Mouse (Mus musculus) CH12.LX (cell line): ENCODE results near the gene Psmb7. TPM values are rescaled to one million over a fixed set of nuclear protein-coding genes. Genes with fewer than 3 reads are reported as not detected.

Source experiments
- DNase-seq: peaks from one replicate; pipeline ENCODE4 v3.0.0-alpha.2; 2013; ENCODE audit errors: extremely low read depth
- H3K27ac ChIP-seq: 2 replicates; pipeline ENCODE4 v1.5.1; 2012; ENCODE audit warnings: low read depth, mild to moderate bottlenecking, control low read depth, moderate library complexity; ENCODE audit not compliant: insufficient read depth
- H3K27me3 ChIP-seq: replicated peaks from 2 replicates; pipeline ENCODE3; 2012; ENCODE audit warnings: inconsistent platforms
- H3K36me3 ChIP-seq, 2 experiments: replicated peaks in 1 of 2; 2 replicates each; pipeline versions ENCODE3 to v1.6.1; 2012; ENCODE audit warnings: inconsistent platforms in 1 of 2, low read length in 1 of 2, mild to moderate bottlenecking in 1 of 2, mixed read lengths in 1 of 2, moderate library complexity in 1 of 2; ENCODE audit not compliant: control insufficient read depth in 1 of 2, insufficient read depth in 1 of 2
- H3K4me1 ChIP-seq, 2 experiments: 2 replicates each; pipeline ENCODE4 v1.6.1; 2012; ENCODE audit warnings: inconsistent platforms in 1 of 2, moderate library complexity in 1 of 2; ENCODE audit not compliant: insufficient read depth in 2 of 2, control insufficient read depth in 1 of 2
- H3K4me2 ChIP-seq: 2 replicates; pipeline ENCODE4 v1.6.1; 2012; ENCODE audit warnings: low read depth, mild to moderate bottlenecking, control low read depth; ENCODE audit not compliant: poor library complexity, insufficient read depth, severe bottlenecking
- H3K4me3 ChIP-seq, 3 experiments: fragments of 150-350 bp in 1 of 3; sonication (generic) in 1 of 3; replicated peaks in 1 of 3; 2 replicates each; pipeline versions ENCODE3 to v1.5.1; 2011 to 2012; ENCODE audit warnings: low read depth in 2 of 3, low read length in 2 of 3, mild to moderate bottlenecking in 2 of 3, moderate library complexity in 2 of 3, control low read depth in 1 of 3, improper control_type of control experiment in 1 of 3, inconsistent platforms in 1 of 3, mixed read lengths in 1 of 3; ENCODE audit not compliant: poor library complexity in 1 of 3
- H3K79me2 ChIP-seq: replicated peaks from 2 replicates; pipeline ENCODE4 v1.6.1; 2012; ENCODE audit warnings: mild to moderate bottlenecking, moderate library complexity; ENCODE audit not compliant: control insufficient read depth, poor library complexity, insufficient read depth, severe bottlenecking; ENCODE audit errors: extremely low read depth
- H3K9ac ChIP-seq: 2 replicates; pipeline ENCODE4 v1.6.1; 2012; ENCODE audit warnings: low read depth, mild to moderate bottlenecking, control low read depth, moderate library complexity; ENCODE audit not compliant: insufficient read depth
- H3K9me3 ChIP-seq: replicated peaks from 2 replicates; pipeline ENCODE3; 2012; ENCODE audit warnings: low read length, inconsistent platforms, mixed read lengths
- CHD1 ChIP-seq: IDR thresholded peaks from 2 replicates; pipeline ENCODE4 v1.6.1; 2012; ENCODE audit warnings: low read depth, low read length, improper control_type of control experiment, inconsistent platforms
- CHD2 ChIP-seq: IDR thresholded peaks from 2 replicates; pipeline ENCODE4 v1.6.1; 2011; ENCODE audit warnings: low read length, improper control_type of control experiment
- CTCF ChIP-seq, 2 experiments: IDR thresholded peaks in 1 of 2; conservative IDR thresholded peaks in 1 of 2; 2 replicates each; pipeline ENCODE4 v1.5.1; 2011 to 2012; ENCODE audit warnings: low read depth in 2 of 2, low read length in 2 of 2, improper control_type of control experiment in 1 of 2, inconsistent platforms in 1 of 2, mild to moderate bottlenecking in 1 of 2, moderate library complexity in 1 of 2
- GABPA ChIP-seq: IDR thresholded peaks from 2 replicates; pipeline ENCODE4 v1.6.1; 2012; ENCODE audit warnings: low read depth, low read length, improper control_type of control experiment, inconsistent platforms; ENCODE audit not compliant: insufficient replicate concordance
- HCFC1 ChIP-seq: IDR thresholded peaks from 2 replicates; pipeline ENCODE4 v1.6.1; 2012; ENCODE audit warnings: low read depth, mild to moderate bottlenecking, inconsistent platforms, low read length, improper control_type of control experiment
- MAFK ChIP-seq: IDR thresholded peaks from 2 replicates; pipeline ENCODE4 v1.6.1; 2011; ENCODE audit warnings: low read length, improper control_type of control experiment; ENCODE audit not compliant: insufficient replicate concordance
- MAX ChIP-seq: IDR thresholded peaks from 2 replicates; pipeline ENCODE4 v1.6.1; 2011; ENCODE audit warnings: low read length, improper control_type of control experiment
- MAZ ChIP-seq: IDR thresholded peaks from 2 replicates; pipeline ENCODE4 v1.6.1; 2012; ENCODE audit warnings: low read depth, mild to moderate bottlenecking, inconsistent platforms, low read length, improper control_type of control experiment, moderate library complexity
- MEF2A ChIP-seq: IDR thresholded peaks from 2 replicates; pipeline ENCODE4 v1.6.1; 2014; ENCODE audit warnings: low read depth, mild to moderate bottlenecking, inconsistent platforms, low read length, improper control_type of control experiment, borderline replicate concordance
- MYC ChIP-seq: IDR thresholded peaks from 2 replicates; pipeline ENCODE4 v1.6.1; 2011; ENCODE audit warnings: low read depth, mild to moderate bottlenecking, improper control_type of control experiment, low read length
- NELFE ChIP-seq: IDR thresholded peaks from 2 replicates; pipeline ENCODE4 v1.6.1; 2011; ENCODE audit warnings: low read depth, low read length, improper control_type of control experiment
- NRF1 ChIP-seq: IDR thresholded peaks from 2 replicates; pipeline ENCODE4 v1.6.1; 2014; ENCODE audit warnings: low read depth, mild to moderate bottlenecking, inconsistent platforms, low read length, improper control_type of control experiment, moderate library complexity
- RAD21 ChIP-seq: IDR thresholded peaks from 2 replicates; pipeline ENCODE4 v1.6.1; 2011; ENCODE audit warnings: low read depth, mild to moderate bottlenecking, low read length, improper control_type of control experiment, moderate library complexity
- SMC3 ChIP-seq: IDR thresholded peaks from 2 replicates; pipeline ENCODE4 v1.6.1; 2011; ENCODE audit warnings: low read depth, low read length, improper control_type of control experiment
- TBP ChIP-seq: conservative IDR thresholded peaks from 2 replicates; pipeline ENCODE4 v1.6.1; 2011; ENCODE audit warnings: low read depth, low read length, improper control_type of control experiment
- USF2 ChIP-seq: conservative IDR thresholded peaks from 2 replicates; pipeline ENCODE4 v1.6.1; 2011; ENCODE audit warnings: low read depth, low read length, improper control_type of control experiment
- ZC3H11A ChIP-seq: IDR thresholded peaks from 2 replicates; pipeline ENCODE4 v1.6.1; 2012; ENCODE audit warnings: low read depth, mild to moderate bottlenecking, inconsistent platforms, low read length, improper control_type of control experiment
- ZMIZ1 ChIP-seq: IDR thresholded peaks from 2 replicates; pipeline ENCODE4 v1.6.1; 2012; ENCODE audit warnings: low read depth, mild to moderate bottlenecking, inconsistent platforms, low read length, improper control_type of control experiment
- dilution Hi-C: fragments of 300-500 bp; cut with MboI; formaldehyde crosslinking; loops from 2 replicates; pipeline ENCODE4 v1.14.3; 2020; ENCODE audit warnings: low sequenced_read_pairs; ENCODE audit not compliant: extremely low pct_unique_long_range_greater_than_20kb, extremely low pct_ligation_motif_present
- in situ Hi-C: fragments of 300-500 bp; cut with MboI; formaldehyde crosslinking; loops from 3 replicates; pipeline ENCODE4 v1.14.3; 2019; ENCODE audit warnings: low sequenced_read_pairs, low pct_ligation_motif_present, low pct_unique_long_range_greater_than_20kb, mixed read lengths
- polyA plus RNA-seq: library from polyadenylated mRNA; unstranded; fragments of >175 nt; gene quantifications from 2 replicates; pipeline ENCODE4 v1.2.1, GENCODE M21; 2012; ENCODE audit warnings: low read depth; ENCODE audit not compliant: insufficient read length
- total RNA-seq, 2 experiments: library from RNA; depleted of rRNA; stranded (reverse); fragments of 300-350 nt in 1 of 2; fragments of >200 nt in 1 of 2; gene quantifications; 2 replicates each; pipeline ENCODE4 v1.2.3; 2012 to 2014

Psmb7 gene
- total and polyA plus RNA-seq, 3 experiments: 334 to 415 (median 389) TPM

DNA sequence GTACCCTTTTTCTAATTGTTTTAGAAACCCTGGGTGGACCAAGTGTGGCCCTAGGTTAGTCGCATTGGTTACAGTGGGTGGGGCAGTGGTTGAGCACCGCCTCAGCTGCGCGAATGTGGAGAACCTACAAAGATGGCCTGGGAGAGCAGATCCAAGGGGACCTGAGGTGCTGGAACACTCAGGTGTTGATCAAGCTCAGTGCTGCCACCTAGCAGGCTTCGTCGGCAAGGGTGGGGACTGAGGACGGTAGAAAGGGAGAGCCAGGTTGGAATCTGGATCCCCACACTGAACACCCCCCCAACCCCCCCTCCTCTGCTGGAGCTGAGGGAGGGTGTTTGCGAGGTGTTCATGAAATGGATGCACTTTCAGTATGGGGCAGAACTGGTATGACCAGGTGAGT, 47.7 kb upstream of the Psmb7 start:
- peaks cover 0 to 5% of the 10 kb centered on the region in 2 experiments; a peak in 2 of 4 replicates for H3K4me1 ChIP-seq
- no peak overlapping the region for H3K27ac ChIP-seq
- H3K79me2 ChIP-seq: no peaks in the 10 kb centered on the region
- H3K36me3 ChIP-seq: no peaks in the 10 kb centered on the region
- no peaks in the 10 kb centered on the region for H3K9me3 ChIP-seq
- in situ Hi-C loops (no loop called here), dilution Hi-C loops (no loop called here)
- peak; percentile 45 for DNase-seq
- H3K27me3 ChIP-seq: peaks cover 67% of the 10 kb centered on the region
- H3K4me3 ChIP-seq: no peak overlapping the region
- no peak overlapping the region for H3K9ac ChIP-seq
- H3K4me2 ChIP-seq: no peak overlapping the region
- TF ChIP-seq SMC3 (peak; percentile 45), CTCF (conservative IDR thresholded peaks at IDR 0.05 in 1 of 2, IDR thresholded peaks at IDR 0.05 in 1 of 2; ENCODE audit: low read depth in 2 of 2, low read length in 2 of 2) (peak in 1 of 2 experiments; percentile 69; a peak in 2 of 4 replicates), RAD21 (peak; percentile 26), TBP (no peak)

DNA sequence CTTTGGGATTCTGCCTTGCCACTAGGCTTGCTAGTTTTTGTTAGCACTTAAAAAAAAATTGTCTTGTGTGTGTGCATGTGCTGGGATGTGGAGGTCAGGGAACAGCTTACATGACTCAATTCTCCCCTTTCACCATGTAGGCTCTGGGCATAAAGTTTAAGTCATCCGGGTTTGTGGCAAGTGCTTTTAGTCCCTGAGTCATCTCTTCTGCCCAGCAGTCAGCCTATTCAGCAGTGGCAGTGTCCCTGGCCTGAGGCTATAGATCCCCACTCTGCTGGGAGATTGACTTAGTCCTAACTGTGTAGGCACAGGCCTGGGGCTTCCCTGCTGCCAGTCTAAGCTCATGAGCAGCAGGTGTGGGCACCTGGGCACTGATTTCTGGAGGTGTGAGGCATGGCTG, 46.0 kb upstream of the Psmb7 start:
- dilution Hi-C loops (no loop called here), in situ Hi-C loops (no loop called here)
- H3K4me2 ChIP-seq: no peak overlapping the region

DNA sequence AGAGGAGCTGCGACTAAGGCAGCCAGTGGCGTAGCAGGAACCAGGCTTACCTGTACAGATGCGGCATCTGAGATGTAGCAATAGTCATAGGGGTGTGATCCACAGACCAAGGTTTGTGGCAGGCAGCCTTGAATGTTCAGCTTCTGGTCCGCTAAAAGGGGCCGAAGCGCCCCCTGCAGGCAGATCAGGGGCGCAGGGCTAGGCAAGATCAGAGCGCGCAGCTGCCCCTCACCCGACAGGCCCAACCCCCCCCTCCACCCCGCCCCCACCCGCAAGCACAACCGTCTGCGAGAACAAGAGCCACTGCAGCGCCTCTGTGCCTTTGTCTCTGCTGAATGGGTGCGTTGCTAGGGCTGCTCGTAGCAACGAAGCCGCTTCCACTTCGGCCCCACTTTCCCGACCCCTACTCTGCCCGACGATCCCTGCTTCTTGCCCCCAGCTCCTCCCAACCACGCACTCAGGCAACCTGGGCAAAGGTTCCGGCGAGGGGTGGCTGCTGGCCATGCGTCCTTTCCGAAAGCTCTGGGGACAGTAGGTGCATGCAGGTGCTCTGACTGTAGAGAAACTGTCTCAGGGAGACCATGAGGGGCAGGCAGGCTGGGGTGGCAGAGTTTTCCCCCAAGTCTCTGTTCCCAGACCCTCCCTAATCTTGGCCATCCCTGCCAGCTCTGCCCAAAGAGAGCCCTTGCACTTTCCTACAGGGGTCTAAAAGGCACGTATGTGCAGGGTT, 45.1 kb upstream of the Psmb7 start:
- Histone ChIP-seq H3K4me1 (peaks cover 0 to 5% of the 10 kb centered on the region in 2 experiments; a peak in 2 of 4 replicates), H3K4me2 (0 out of 2 replicates have a peak overlapping the region, but pooled peaks have one; percentile 3), H3K4me3 (no peak overlapping the region), H3K9me3 (no peaks in the 10 kb centered on the region), H3K27me3 (peaks cover 64% of the 10 kb centered on the region), H3K79me2 (no peaks in the 10 kb centered on the region), H3K9ac (no peak overlapping the region), H3K27ac (no peak overlapping the region), H3K36me3 (no peaks in the 10 kb centered on the region)
- dilution Hi-C loops (no loop called here), in situ Hi-C loops (no loop called here)
- TF ChIP-seq SMC3: peak; percentile 47
- peak; percentile 55; the same call in 1 of the 2 replicates for TF ChIP-seq CHD2
- TF ChIP-seq RAD21: peak; percentile 25
- peak in 1 of 2 experiments; percentile 62; a peak in 2 of 4 replicates for TF ChIP-seq CTCF (conservative IDR thresholded peaks at IDR 0.05 in 1 of 2, IDR thresholded peaks at IDR 0.05 in 1 of 2; ENCODE audit: low read depth in 2 of 2, low read length in 2 of 2)
- no peak for TF ChIP-seq CHD1
- no peak for TF ChIP-seq USF2
- no peak for TF ChIP-seq MAFK
- TF ChIP-seq MAZ: no peak
- TF ChIP-seq GABPA: no peak
- no peak for TF ChIP-seq MEF2A
- no peak for TF ChIP-seq NRF1
- TF ChIP-seq MYC: no peak
- no peak for TF ChIP-seq HCFC1
- DNase-seq: no peak

More for the DNA sequence above, 46.0 kb upstream of the Psmb7 start:
- Histone ChIP-seq H3K79me2 (no peaks in the 10 kb centered on the region), H3K36me3 (no peaks in the 10 kb centered on the region), H3K4me1 (peaks cover 0 to 5% of the 10 kb centered on the region in 2 experiments; a peak in 2 of 4 replicates), H3K4me3 (no peak overlapping the region), H3K27me3 (peaks cover 65% of the 10 kb centered on the region), H3K27ac (no peak overlapping the region), H3K9ac (no peak overlapping the region), H3K9me3 (no peaks in the 10 kb centered on the region)
- no peak for TF ChIP-seq ZC3H11A
- no peak for TF ChIP-seq USF2
- TF ChIP-seq CTCF (conservative IDR thresholded peaks at IDR 0.05 in 1 of 2, IDR thresholded peaks at IDR 0.05 in 1 of 2; ENCODE audit: low read depth in 2 of 2, low read length in 2 of 2): no peak
- no peak for TF ChIP-seq NELFE
- no peak for TF ChIP-seq ZMIZ1
- TF ChIP-seq MYC: no peak
- TF ChIP-seq SMC3: no peak
- TF ChIP-seq MAX: no peak
- no peak for DNase-seq
